Mouse (Mus musculus): ENCODE data around the gene Grid2.

- no peak for TF ChIP-seq POLR2A (IDR thresholded peaks at IDR 0.05; ENCODE audit: control insufficient read depth, extremely low read depth, insufficient read depth, low read length, poor library complexity)
- no peak for TF ChIP-seq CTCF (IDR thresholded peaks at IDR 0.05; ENCODE audit: borderline replicate concordance, control insufficient read depth, extremely low read depth, insufficient read depth, low read length, poor library complexity)
These were observed 192.5 kb downstream of the Grid2 start for GRCm38 (mm10) chr6:63448175-63448574.
